Mouse (Mus musculus): ENCODE data around the gene Wdr43. TPM values are rescaled to one million over a fixed set of nuclear protein-coding genes. Genes with fewer than 3 reads are reported as not detected.

The Wdr43 gene
- polyA plus RNA-seq, 1 experiment from 2014 or later = 53.0 TPM

DNA sequence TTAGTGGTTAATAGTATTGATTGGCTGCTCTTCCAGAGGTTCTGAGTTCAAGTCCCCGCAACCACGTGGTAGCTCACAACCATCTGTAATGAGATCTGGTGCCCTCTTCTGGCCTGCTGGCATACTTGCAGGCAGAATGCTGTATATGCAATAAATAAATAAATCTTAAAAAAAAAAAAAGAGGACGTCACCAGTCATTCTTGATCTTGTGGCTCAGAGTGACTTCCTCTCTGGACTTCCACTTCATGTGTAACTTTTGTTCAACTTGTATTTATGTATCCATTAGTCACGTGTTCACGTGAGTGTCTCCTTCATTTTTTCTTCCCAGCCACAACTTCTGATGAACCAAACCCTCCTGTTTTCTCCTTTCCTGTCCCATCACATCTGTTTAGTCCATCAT lies 53.8 kb downstream of the Wdr43 start:
- H3K27ac ChIP-seq = no peak overlapping the region
- H3K27me3 ChIP-seq (replicated peaks) = no peaks in the 10 kb centered on the region
- H3K9ac ChIP-seq = no peak overlapping the region
- H3K4me2 ChIP-seq = no peak overlapping the region
- WGBS = 85% methylated on average over 5 of the region's 5 CpGs
- H3K4me1 ChIP-seq = 0 out of 2 replicates have a peak, but pooled peaks cover 6% of the 10 kb centered on the region
- no peak for ATAC-seq (replicated peaks)
- H3K36me3 ChIP-seq (replicated peaks) = no peaks in the 10 kb centered on the region
- H3K4me3 ChIP-seq = no peak overlapping the region
- no peaks in the 10 kb centered on the region for H3K9me3 ChIP-seq

DNA sequence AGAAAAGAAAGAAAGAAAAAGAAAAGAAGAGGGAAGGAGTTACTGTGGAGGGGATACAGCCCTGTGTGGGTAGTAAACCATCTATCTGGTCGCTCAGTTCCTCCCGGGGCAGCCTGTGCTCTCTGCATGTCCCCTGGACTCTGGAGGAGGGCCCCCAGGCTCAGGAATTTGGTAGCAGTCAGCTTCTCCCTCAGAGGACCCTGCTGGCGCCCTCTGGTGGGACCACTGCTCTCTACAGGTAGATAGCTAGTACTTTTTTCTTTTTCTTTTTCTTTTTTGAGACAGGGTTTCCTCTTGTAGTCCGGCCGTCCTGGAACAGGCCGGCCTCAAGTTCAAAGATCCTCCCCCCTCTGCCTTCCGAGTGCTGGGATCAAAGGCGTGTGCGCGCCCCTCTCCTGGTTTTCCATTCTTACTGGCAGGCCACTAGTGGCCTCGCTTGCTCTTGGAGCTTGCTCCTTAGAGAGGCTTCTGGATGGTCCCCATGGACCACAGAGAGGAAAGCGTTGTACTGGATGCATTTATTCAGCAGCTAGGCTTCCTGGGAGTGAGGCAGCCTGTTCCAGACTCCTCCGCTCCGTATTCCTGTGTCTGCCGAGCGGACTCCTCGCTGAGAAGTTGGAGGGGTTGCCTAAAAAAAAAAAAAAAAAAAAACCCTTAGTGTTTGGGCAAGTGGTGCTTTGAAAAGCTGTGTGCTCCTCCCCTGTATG lies 56.3 kb downstream of the Wdr43 start:
- no peaks in the 10 kb centered on the region for H3K9me3 ChIP-seq
- H3K4me1 ChIP-seq = 0 out of 2 replicates have a peak, but pooled peaks cover 6% of the 10 kb centered on the region
- no peak overlapping the region for H3K9ac ChIP-seq
- 51% methylated on average over 17 of the region's 17 CpGs for WGBS
- no peak overlapping the region for H3K27ac ChIP-seq
- no peaks in the 10 kb centered on the region for H3K27me3 ChIP-seq (replicated peaks)
- H3K4me2 ChIP-seq = no peak overlapping the region
- no peak overlapping the region for H3K4me3 ChIP-seq
- ATAC-seq (replicated peaks) = no peak
- H3K36me3 ChIP-seq (replicated peaks) = no peaks in the 10 kb centered on the region

GRCm38 (mm10) chr17:71673092-71673491 lies 57.4 kb downstream of the Wdr43 start, which contains the start of gene Togaram2:
Gene Togaram2, plus strand, starts transcription at chr17:71673261.
- H3K27me3 ChIP-seq (replicated peaks) = no peaks in the 10 kb centered on the region
- no peak within 1 kb of the TSS for H3K4me2 ChIP-seq
- no peaks in the 10 kb centered on the region for H3K9me3 ChIP-seq
- 0 out of 2 replicates have a peak, but pooled peaks cover 6% of the 10 kb centered on the region for H3K4me1 ChIP-seq
- ATAC-seq (replicated peaks) = peak; percentile 38; the same call in 1 of the 2 replicates
- H3K36me3 ChIP-seq (replicated peaks) = no peaks in the 10 kb centered on the region
- H3K9ac ChIP-seq = no peak within 1 kb of the TSS
- 0 out of 2 replicates have a peak within 1 kb of the TSS, but pooled peaks have one; percentile 15 for H3K27ac ChIP-seq
- 44% methylated on average over 9 of the region's 9 CpGs for WGBS
- H3K4me3 ChIP-seq = no peak within 1 kb of the TSS

GRCm38 (mm10) chr17:71673936-71674335 lies 58.2 kb downstream of the Wdr43 start:
- 0 out of 2 replicates have a peak, but pooled peaks cover 6% of the 10 kb centered on the region for H3K4me1 ChIP-seq
- WGBS = 70% methylated on average over 9 of the region's 9 CpGs
- no peak overlapping the region for H3K4me2 ChIP-seq
- no peak for ATAC-seq (replicated peaks)
- H3K9ac ChIP-seq = no peak overlapping the region
- H3K27ac ChIP-seq = no peak overlapping the region
- H3K36me3 ChIP-seq (replicated peaks) = no peaks in the 10 kb centered on the region
- no peaks in the 10 kb centered on the region for H3K27me3 ChIP-seq (replicated peaks)
- H3K9me3 ChIP-seq = no peaks in the 10 kb centered on the region
- H3K4me3 ChIP-seq = no peak overlapping the region

GRCm38 (mm10) chr17:71674886-71675285 lies 59.2 kb downstream of the Wdr43 start:
- Histone ChIP-seq H3K4me2 (no peak overlapping the region), H3K4me1 (0 out of 2 replicates have a peak, but pooled peaks cover 6% of the 10 kb centered on the region), H3K9me3 (no peaks in the 10 kb centered on the region), H3K27ac (no peak overlapping the region), H3K27me3 (replicated peaks) (no peaks in the 10 kb centered on the region), H3K4me3 (no peak overlapping the region), H3K36me3 (replicated peaks) (no peaks in the 10 kb centered on the region), H3K9ac (no peak overlapping the region)
- no peak for ATAC-seq (replicated peaks)
- WGBS = 89% methylated on average over 18 of the region's 18 CpGs

DNA sequence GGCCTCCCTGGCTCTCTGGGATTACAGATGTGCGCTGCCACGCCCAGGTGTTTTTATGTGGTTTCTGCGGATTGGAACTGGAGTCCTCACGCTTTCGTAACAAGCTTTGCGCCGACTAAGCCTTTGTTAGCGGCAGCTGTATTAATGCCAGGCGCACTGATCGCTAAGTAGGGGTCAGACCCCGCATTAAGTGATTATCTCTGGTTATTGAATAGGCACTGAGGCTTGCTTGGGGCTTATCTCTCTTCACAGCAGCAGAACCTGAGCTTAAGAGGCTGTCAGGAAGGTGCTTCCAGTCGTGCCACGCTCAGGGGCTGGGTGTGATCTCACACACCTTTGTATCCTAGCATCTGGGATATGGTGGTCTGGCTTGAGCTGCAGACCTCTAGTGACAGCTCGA lies 66.0 kb downstream of the Wdr43 start:
- Histone ChIP-seq H3K9ac (no peak overlapping the region), H3K9me3 (no peaks in the 10 kb centered on the region), H3K4me3 (no peak overlapping the region), H3K27me3 (replicated peaks) (no peaks in the 10 kb centered on the region), H3K4me1 (no peaks in the 10 kb centered on the region), H3K4me2 (no peak overlapping the region), H3K27ac (no peak overlapping the region), H3K36me3 (replicated peaks) (no peaks in the 10 kb centered on the region)
- 68% methylated on average over 14 of the region's 14 CpGs for WGBS
- no peak for ATAC-seq (replicated peaks)

- Histone ChIP-seq H3K27me3 (replicated peaks) (no peaks in the 10 kb centered on the region), H3K4me2 (no peak overlapping the region), H3K9me3 (no peaks in the 10 kb centered on the region), H3K9ac (no peak overlapping the region), H3K4me1 (no peaks in the 10 kb centered on the region), H3K27ac (no peak overlapping the region), H3K4me3 (no peak overlapping the region), H3K36me3 (replicated peaks) (no peaks in the 10 kb centered on the region)
- 96% methylated on average over 4 of the region's 4 CpGs for WGBS
- no peak for ATAC-seq (replicated peaks)
These were observed 66.7 kb downstream of the Wdr43 start for GRCm38 (mm10) chr17:71682379-71682778.

GRCm38 (mm10) chr17:71683281-71683680 lies 67.6 kb downstream of the Wdr43 start:
- H3K9me3 ChIP-seq = no peaks in the 10 kb centered on the region
- no peak overlapping the region for H3K4me3 ChIP-seq
- no peak overlapping the region for H3K4me2 ChIP-seq
- no peaks in the 10 kb centered on the region for H3K4me1 ChIP-seq
- no peak overlapping the region for H3K27ac ChIP-seq
- H3K9ac ChIP-seq = no peak overlapping the region
- WGBS = 89% methylated on average over 6 of the region's 6 CpGs
- no peaks in the 10 kb centered on the region for H3K27me3 ChIP-seq (replicated peaks)
- no peaks in the 10 kb centered on the region for H3K36me3 ChIP-seq (replicated peaks)
- no peak for ATAC-seq (replicated peaks)

DNA sequence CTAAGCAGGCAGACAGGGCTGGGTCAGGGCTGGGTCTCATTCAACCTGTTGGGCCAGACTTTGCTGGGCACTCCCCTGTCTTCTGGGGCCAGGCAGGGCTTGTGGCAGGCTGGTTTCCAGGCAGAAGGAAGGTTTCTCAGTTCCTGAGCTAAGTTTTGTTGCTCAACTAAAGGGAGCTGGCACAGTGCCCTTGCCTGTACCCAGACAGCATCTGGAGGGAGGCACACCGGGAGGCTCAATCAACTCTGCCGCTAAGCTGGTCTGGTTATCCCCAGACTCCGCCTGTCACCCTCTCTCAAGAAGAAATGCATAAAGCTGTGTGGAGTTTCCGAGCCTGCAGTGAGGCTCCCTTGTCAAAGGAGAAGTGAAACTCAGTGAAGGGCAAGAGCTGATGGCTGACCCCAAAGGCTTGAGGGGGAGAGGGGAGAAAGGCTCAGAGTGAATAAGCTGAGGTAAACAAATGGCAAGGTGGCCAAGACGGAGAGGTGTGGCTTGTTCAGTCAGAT lies 68.5 kb downstream of the Wdr43 start:
- ATAC-seq (replicated peaks) = no peak
- Histone ChIP-seq H3K27ac (no peak overlapping the region), H3K9ac (no peak overlapping the region), H3K4me3 (no peak overlapping the region), H3K9me3 (no peaks in the 10 kb centered on the region), H3K27me3 (replicated peaks) (no peaks in the 10 kb centered on the region), H3K4me1 (no peaks in the 10 kb centered on the region), H3K4me2 (no peak overlapping the region), H3K36me3 (replicated peaks) (no peaks in the 10 kb centered on the region)
- 46% methylated on average over 5 of the region's 5 CpGs for WGBS

DNA sequence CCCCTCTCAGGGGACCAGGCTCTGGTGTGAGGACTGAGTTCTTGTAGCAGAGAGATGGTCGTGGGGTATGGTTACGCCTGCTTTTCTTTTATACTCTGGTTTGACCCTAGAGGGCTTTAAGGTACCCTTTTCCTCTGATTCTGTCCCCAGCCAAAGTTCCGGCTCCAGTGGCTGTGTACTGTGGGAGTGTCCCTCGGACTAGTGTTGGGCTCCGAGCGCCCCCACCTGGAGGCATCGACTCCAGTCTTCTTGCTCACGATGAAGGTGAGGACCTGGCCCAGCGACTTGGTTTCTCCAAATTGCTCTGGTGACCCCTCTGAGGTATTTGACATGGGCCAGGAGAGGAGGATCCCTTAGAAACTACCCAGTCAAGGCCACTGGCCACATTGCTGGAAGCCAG lies 71.7 kb downstream of the Wdr43 start:
- ATAC-seq (replicated peaks) = no peak
- H3K36me3 ChIP-seq (replicated peaks) = no peaks in the 10 kb centered on the region
- H3K27me3 ChIP-seq (replicated peaks) = no peaks in the 10 kb centered on the region
- H3K27ac ChIP-seq = no peak overlapping the region
- no peaks in the 10 kb centered on the region for H3K9me3 ChIP-seq
- no peaks in the 10 kb centered on the region for H3K4me1 ChIP-seq
- H3K9ac ChIP-seq = no peak overlapping the region
- H3K4me2 ChIP-seq = no peak overlapping the region
- no peak overlapping the region for H3K4me3 ChIP-seq
- WGBS = 67% methylated on average over 9 of the region's 9 CpGs

GRCm38 (mm10) chr17:71689903-71690302 lies 74.2 kb downstream of the Wdr43 start:
- H3K9ac ChIP-seq = no peak overlapping the region
- H3K27me3 ChIP-seq (replicated peaks) = no peaks in the 10 kb centered on the region
- ATAC-seq (replicated peaks) = no peak
- H3K4me3 ChIP-seq = no peak overlapping the region
- H3K4me2 ChIP-seq = no peak overlapping the region
- no peaks in the 10 kb centered on the region for H3K36me3 ChIP-seq (replicated peaks)
- H3K9me3 ChIP-seq = no peaks in the 10 kb centered on the region
- 82% methylated on average over 5 of the region's 5 CpGs for WGBS
- no peak overlapping the region for H3K27ac ChIP-seq
- H3K4me1 ChIP-seq = peaks cover 4% of the 10 kb centered on the region

DNA sequence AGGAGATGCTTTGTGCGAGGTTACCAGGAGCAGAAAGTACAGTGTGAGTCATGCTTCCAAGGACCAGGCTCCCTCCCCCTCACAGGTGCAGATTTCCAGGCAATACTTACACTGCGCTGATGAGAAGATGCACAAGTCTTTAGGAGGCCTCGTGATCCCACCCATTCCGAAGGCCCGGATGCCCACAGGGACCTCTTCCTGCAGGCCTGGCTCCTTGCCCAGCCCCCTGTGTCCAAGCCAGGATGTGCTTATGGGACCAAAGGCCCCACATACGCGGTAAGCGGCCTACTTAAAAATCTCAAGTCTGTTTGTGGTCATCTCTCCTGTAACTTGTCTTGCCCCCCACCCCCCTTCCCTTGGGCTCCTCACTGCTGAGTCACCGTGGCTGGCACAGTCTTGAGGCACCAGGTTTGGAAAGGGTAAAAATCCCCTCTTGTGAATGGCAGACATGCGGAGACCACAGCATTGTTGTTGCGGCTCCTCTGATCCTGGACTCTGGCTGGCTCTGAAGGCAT lies 75.7 kb downstream of the Wdr43 start:
- peaks cover 4% of the 10 kb centered on the region for H3K4me1 ChIP-seq
- no peaks in the 10 kb centered on the region for H3K36me3 ChIP-seq (replicated peaks)
- no peak overlapping the region for H3K27ac ChIP-seq
- H3K9ac ChIP-seq = no peak overlapping the region
- no peak overlapping the region for H3K4me2 ChIP-seq
- WGBS = 62% methylated on average over 11 of the region's 11 CpGs
- no peaks in the 10 kb centered on the region for H3K27me3 ChIP-seq (replicated peaks)
- H3K9me3 ChIP-seq = no peaks in the 10 kb centered on the region
- no peak overlapping the region for H3K4me3 ChIP-seq
- ATAC-seq (replicated peaks) = no peak

DNA sequence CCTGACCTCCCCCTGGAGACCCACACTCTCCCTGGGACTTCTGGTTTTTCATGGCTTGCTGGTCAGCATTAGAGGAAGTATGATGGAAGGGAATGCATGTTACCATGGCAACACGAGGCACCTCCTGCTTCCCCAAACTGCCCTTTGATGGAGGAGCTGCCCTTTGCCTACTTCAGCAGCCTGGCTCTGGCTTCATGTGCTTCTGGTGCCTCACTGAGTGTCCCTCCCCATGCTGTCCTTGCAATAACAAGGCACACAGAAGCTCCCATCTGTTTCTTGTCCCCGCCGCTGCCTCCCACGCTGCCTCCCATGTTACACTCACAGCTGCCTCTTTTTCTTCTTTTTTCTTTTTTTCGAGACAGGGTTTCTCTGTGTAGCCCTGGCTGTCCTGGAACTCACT lies 77.6 kb downstream of the Wdr43 start:
- Histone ChIP-seq H3K9ac (no peak overlapping the region), H3K4me1 (peaks cover 4% of the 10 kb centered on the region), H3K9me3 (no peaks in the 10 kb centered on the region), H3K27me3 (replicated peaks) (no peaks in the 10 kb centered on the region), H3K27ac (no peak overlapping the region), H3K4me3 (no peak overlapping the region), H3K36me3 (replicated peaks) (no peaks in the 10 kb centered on the region), H3K4me2 (no peak overlapping the region)
- WGBS = 30% methylated on average over 5 of the region's 5 CpGs
- ATAC-seq (replicated peaks) = no peak
